Mouse (Mus musculus): ENCODE data around the gene Epdr1.

GRCm38 (mm10) chr13:19640203-19640851, 20.6 kb upstream of the Epdr1 start:
- TF ChIP-seq CTCF (IDR thresholded peaks at IDR 0.05; ENCODE audit: borderline replicate concordance, insufficient read depth, low read depth, low read length) (no peak; the same call in 1 of the 2 replicates), POLR2A (IDR thresholded peaks at IDR 0.05; ENCODE audit: borderline replicate concordance, insufficient read depth, low read length) (no peak)

Measured in cerebellum, adult 2 months (tissue).